Mouse (Mus musculus): ENCODE data around the gene Asb17.

The Asb17 gene

GRCm38 (mm10) chr3:153889188-153889781, 45.3 kb downstream of the Asb17 start:
- no peak for DNase-seq (ENCODE audit: low spot score in 2 of 2)

- no peak for DNase-seq (ENCODE audit: low spot score in 2 of 2)
Measured at GRCm38 (mm10) chr3:153895454-153895853, 51.4 kb downstream of the Asb17 start.

- DNase-seq (ENCODE audit: low spot score in 2 of 2) = no peak
Measured at GRCm38 (mm10) chr3:153897216-153897615, 53.2 kb downstream of the Asb17 start.

- no peak for DNase-seq (ENCODE audit: low spot score in 2 of 2)
Measured at GRCm38 (mm10) chr3:153901904-153902303, 57.9 kb downstream of the Asb17 start.

- no peak for DNase-seq (ENCODE audit: low spot score in 2 of 2)
Measured at GRCm38 (mm10) chr3:153902595-153902994, 58.6 kb downstream of the Asb17 start.

- peak in 1 of 2 experiments; percentile 53 for DNase-seq (ENCODE audit: low spot score in 2 of 2)
Measured at GRCm38 (mm10) chr3:153904586-153904985, 60.6 kb downstream of the Asb17 start.

Data from spleen, postnatal 10 days (tissue).